Mouse (Mus musculus): ENCODE data around the gene Bank1. TPM values are rescaled to one million over a fixed set of nuclear protein-coding genes. Genes with fewer than 3 reads are reported as not detected.
A peak's percentile ranks its signal among the peaks of the same experiment; 100 is the strongest.
"Not testable (repeated sequence)": the region's sequence is repeated elsewhere in the genome, so short reads cannot be mapped to it uniquely, and the experiment has no call there.

Gene Bank1
- polyA plus RNA-seq, 1 experiment = 1.2 TPM

- TF ChIP-seq POLR2A (IDR thresholded peaks at IDR 0.05; ENCODE audit: low read depth, low read length) (no peak), CTCF (conservative IDR thresholded peaks at IDR 0.05; ENCODE audit: insufficient read depth, insufficient read length, low read depth, low read length) (no peak)
- H3K36me3 ChIP-seq (ENCODE audit: control insufficient read depth, insufficient read depth, low read length) = no peaks in the 10 kb centered on the region
- 93% methylated on average over 2 of the region's 2 CpGs for WGBS
- H3K27me3 ChIP-seq (replicated peaks; ENCODE audit: control insufficient read depth, insufficient read depth, low read length) = no peaks in the 10 kb centered on the region
- H3K4me3 ChIP-seq (ENCODE audit: insufficient read depth, low read depth, low read length) = no peak overlapping the region
- no peak for DNase-seq
- no peaks in the 10 kb centered on the region for H3K4me1 ChIP-seq (ENCODE audit: control insufficient read depth, insufficient read depth, low read length)
- H3K27ac ChIP-seq (ENCODE audit: insufficient read depth, low read depth, low read length) = no peak overlapping the region
Measured at GRCm38 (mm10) chr3:136341911-136342310, 16.0 kb upstream of the Bank1 start.

- Histone ChIP-seq H3K4me1 (ENCODE audit: control insufficient read depth, insufficient read depth, low read length) (no peaks in the 10 kb centered on the region), H3K36me3 (ENCODE audit: control insufficient read depth, insufficient read depth, low read length) (no peaks in the 10 kb centered on the region), H3K27ac (ENCODE audit: insufficient read depth, low read depth, low read length) (no peak overlapping the region), H3K4me3 (ENCODE audit: insufficient read depth, low read depth, low read length) (no peak overlapping the region), H3K27me3 (replicated peaks; ENCODE audit: control insufficient read depth, insufficient read depth, low read length) (no peaks in the 10 kb centered on the region)
- no peak for TF ChIP-seq CTCF (conservative IDR thresholded peaks at IDR 0.05; ENCODE audit: insufficient read depth, insufficient read length, low read depth, low read length)
- TF ChIP-seq POLR2A (IDR thresholded peaks at IDR 0.05; ENCODE audit: low read depth, low read length) = no peak
- 71% methylated on average over 2 of the region's 2 CpGs for WGBS
- no peak for DNase-seq
Measured at GRCm38 (mm10) chr3:136339896-136340295, 14.0 kb upstream of the Bank1 start.

- no peak for TF ChIP-seq POLR2A (IDR thresholded peaks at IDR 0.05; ENCODE audit: low read depth, low read length)
- TF ChIP-seq CTCF (conservative IDR thresholded peaks at IDR 0.05; ENCODE audit: insufficient read depth, insufficient read length, low read depth, low read length) = no peak
- peak; percentile 14 for DNase-seq
Measured at GRCm38 (mm10) chr3:136331135-136331534, 5.3 kb upstream of the Bank1 start.

GRCm38 (mm10) chr3:136330043-136330442, 4.2 kb upstream of the Bank1 start:
- TF ChIP-seq POLR2A (IDR thresholded peaks at IDR 0.05; ENCODE audit: low read depth, low read length) = no peak
- no peak for TF ChIP-seq CTCF (conservative IDR thresholded peaks at IDR 0.05; ENCODE audit: insufficient read depth, insufficient read length, low read depth, low read length)
- no peaks in the 10 kb centered on the region for H3K4me1 ChIP-seq (ENCODE audit: control insufficient read depth, insufficient read depth, low read length)

More at GRCm38 (mm10) chr3:136331135-136331534, 5.3 kb upstream of the Bank1 start:
- no peaks in the 10 kb centered on the region for H3K36me3 ChIP-seq (ENCODE audit: control insufficient read depth, insufficient read depth, low read length)
- H3K4me3 ChIP-seq (ENCODE audit: insufficient read depth, low read depth, low read length) = no peak overlapping the region
- WGBS = 46% methylated on average over 2 of the region's 2 CpGs
- H3K27ac ChIP-seq (ENCODE audit: insufficient read depth, low read depth, low read length) = no peak overlapping the region
- no peaks in the 10 kb centered on the region for H3K27me3 ChIP-seq (replicated peaks; ENCODE audit: control insufficient read depth, insufficient read depth, low read length)
- no peaks in the 10 kb centered on the region for H3K4me1 ChIP-seq (ENCODE audit: control insufficient read depth, insufficient read depth, low read length)

GRCm38 (mm10) chr3:136329133-136329532, 3.3 kb upstream of the Bank1 start:
- Histone ChIP-seq H3K36me3 (ENCODE audit: control insufficient read depth, insufficient read depth, low read length) (no peaks in the 10 kb centered on the region), H3K4me1 (ENCODE audit: control insufficient read depth, insufficient read depth, low read length) (no peaks in the 10 kb centered on the region), H3K4me3 (ENCODE audit: insufficient read depth, low read depth, low read length) (no peak overlapping the region), H3K27me3 (replicated peaks; ENCODE audit: control insufficient read depth, insufficient read depth, low read length) (no peaks in the 10 kb centered on the region; the same call in 1 of the 2 replicates), H3K27ac (ENCODE audit: insufficient read depth, low read depth, low read length) (no peak overlapping the region)
- 75% methylated on average over 6 of the region's 6 CpGs for WGBS
- TF ChIP-seq POLR2A (IDR thresholded peaks at IDR 0.05; ENCODE audit: low read depth, low read length) = no peak
- no peak for TF ChIP-seq CTCF (conservative IDR thresholded peaks at IDR 0.05; ENCODE audit: insufficient read depth, insufficient read length, low read depth, low read length)
- DNase-seq = no peak

More at GRCm38 (mm10) chr3:136330043-136330442, 4.2 kb upstream of the Bank1 start:
- no peaks in the 10 kb centered on the region for H3K36me3 ChIP-seq (ENCODE audit: control insufficient read depth, insufficient read depth, low read length)
- DNase-seq = no peak
- no peak overlapping the region for H3K4me3 ChIP-seq (ENCODE audit: insufficient read depth, low read depth, low read length)
- no peaks in the 10 kb centered on the region; the same call in 1 of the 2 replicates for H3K27me3 ChIP-seq (replicated peaks; ENCODE audit: control insufficient read depth, insufficient read depth, low read length)
- no peak overlapping the region for H3K27ac ChIP-seq (ENCODE audit: insufficient read depth, low read depth, low read length)

- DNase-seq; H3K27me3 ChIP-seq (replicated peaks; ENCODE audit: control insufficient read depth, insufficient read depth, low read length); H3K36me3 ChIP-seq (ENCODE audit: control insufficient read depth, insufficient read depth, low read length); H3K4me1 ChIP-seq (ENCODE audit: control insufficient read depth, insufficient read depth, low read length); H3K27ac ChIP-seq (ENCODE audit: insufficient read depth, low read depth, low read length); H3K4me3 ChIP-seq (ENCODE audit: insufficient read depth, low read depth, low read length): not testable (repeated sequence)
- 97% methylated on average over 6 of the region's 6 CpGs for WGBS
Measured at GRCm38 (mm10) chr3:136324716-136325115, 1.1 kb downstream of the Bank1 start.

- Histone ChIP-seq H3K27ac (ENCODE audit: insufficient read depth, low read depth, low read length) (no peak overlapping the region), H3K4me1 (ENCODE audit: control insufficient read depth, insufficient read depth, low read length) (no peaks in the 10 kb centered on the region), H3K36me3 (ENCODE audit: control insufficient read depth, insufficient read depth, low read length) (no peaks in the 10 kb centered on the region), H3K4me3 (ENCODE audit: insufficient read depth, low read depth, low read length) (no peak overlapping the region), H3K27me3 (replicated peaks; ENCODE audit: control insufficient read depth, insufficient read depth, low read length) (no peaks in the 10 kb centered on the region; the same call in 1 of the 2 replicates)
- no peak for DNase-seq
- no peak for TF ChIP-seq CTCF (conservative IDR thresholded peaks at IDR 0.05; ENCODE audit: insufficient read depth, insufficient read length, low read depth, low read length)
- TF ChIP-seq POLR2A (IDR thresholded peaks at IDR 0.05; ENCODE audit: low read depth, low read length) = no peak
- 90% methylated on average over 3 of the region's 3 CpGs for WGBS
Measured at GRCm38 (mm10) chr3:136321936-136322335, 3.9 kb downstream of the Bank1 start.

- WGBS = 62% methylated on average over 1 of the region's 1 CpGs
- no peaks in the 10 kb centered on the region for H3K4me1 ChIP-seq (ENCODE audit: control insufficient read depth, insufficient read depth, low read length)
- no peak overlapping the region for H3K27ac ChIP-seq (ENCODE audit: insufficient read depth, low read depth, low read length)
- no peak for TF ChIP-seq CTCF (conservative IDR thresholded peaks at IDR 0.05; ENCODE audit: insufficient read depth, insufficient read length, low read depth, low read length)
- TF ChIP-seq POLR2A (IDR thresholded peaks at IDR 0.05; ENCODE audit: low read depth, low read length) = no peak
- no peaks in the 10 kb centered on the region for H3K36me3 ChIP-seq (ENCODE audit: control insufficient read depth, insufficient read depth, low read length)
- no peaks in the 10 kb centered on the region for H3K27me3 ChIP-seq (replicated peaks; ENCODE audit: control insufficient read depth, insufficient read depth, low read length)
- no peak overlapping the region for H3K4me3 ChIP-seq (ENCODE audit: insufficient read depth, low read depth, low read length)
- DNase-seq = peak; percentile 53
Measured at GRCm38 (mm10) chr3:136308487-136308886, 17.4 kb downstream of the Bank1 start.

Data from kidney, adult 2 months (tissue).